Mouse (Mus musculus) bone marrow macrophage, adult 2 months (primary cell): ENCODE data around the gene Dnm3. TPM values are rescaled to one million over a fixed set of nuclear protein-coding genes. Genes with fewer than 3 reads are reported as not detected.

Experiments
- H3K27ac ChIP-seq: 2 replicates; pipeline ENCODE4 v1.5.1; 2012; ENCODE audit warnings: low read depth, low read length; ENCODE audit not compliant: insufficient read depth
- H3K4me1 ChIP-seq: 2 replicates; pipeline ENCODE4 v1.6.1; 2012; ENCODE audit warnings: low read length; ENCODE audit not compliant: control insufficient read depth, insufficient read depth
- H3K4me3 ChIP-seq: 2 replicates; pipeline ENCODE4 v1.5.1; 2012; ENCODE audit warnings: mild to moderate bottlenecking, low read length, moderate library complexity; ENCODE audit not compliant: insufficient read depth
- CTCF ChIP-seq: IDR thresholded peaks from 2 replicates; pipeline ENCODE4 v1.5.1; 2012; ENCODE audit warnings: low read depth, mild to moderate bottlenecking, low read length, moderate library complexity
- POLR2A ChIP-seq: IDR thresholded peaks from 2 replicates; pipeline ENCODE4 v1.6.1; 2012; ENCODE audit warnings: mild to moderate bottlenecking, low read depth, low read length, borderline replicate concordance
- polyA plus RNA-seq: library from polyadenylated mRNA; stranded (reverse); fragments of >200 nt; gene quantifications from 2 replicates; pipeline ENCODE4 v1.2.4, GENCODE M21; 2012; ENCODE audit not compliant: missing spikeins, insufficient read depth, insufficient read length

Gene Dnm3
- polyA plus RNA-seq, 1 experiment: 0.29 TPM

DNA sequence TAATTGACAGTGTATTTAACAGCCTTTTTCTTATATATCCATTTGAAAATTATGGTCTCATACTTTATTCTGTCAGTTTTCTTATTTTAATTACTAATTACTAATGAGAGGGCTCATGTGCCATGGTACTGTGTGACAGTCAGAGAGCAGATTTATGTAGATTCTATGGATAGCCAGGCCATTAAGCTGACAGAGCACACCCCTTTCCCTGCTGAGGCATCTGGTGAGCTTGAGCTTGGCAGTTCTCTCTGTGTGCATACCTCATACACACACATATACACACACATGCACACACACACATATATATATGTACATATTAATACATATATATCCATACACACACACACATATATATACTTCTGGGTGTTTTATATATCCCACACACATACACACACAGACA is 6.7 kb downstream of the Dnm3 start:
- Histone ChIP-seq H3K27ac (no peak overlapping the region), H3K4me1 (no peaks in the 10 kb centered on the region), H3K4me3 (no peak overlapping the region)
- no peak for TF ChIP-seq POLR2A
- TF ChIP-seq CTCF: no peak

GRCm38 (mm10) chr1:162469752-162470280 is 8.0 kb downstream of the Dnm3 start:
- no peaks in the 10 kb centered on the region for H3K4me1 ChIP-seq
- no peak for TF ChIP-seq CTCF
- no peak for TF ChIP-seq POLR2A
- H3K27ac ChIP-seq: no peak overlapping the region
- H3K4me3 ChIP-seq: no peak overlapping the region

DNA sequence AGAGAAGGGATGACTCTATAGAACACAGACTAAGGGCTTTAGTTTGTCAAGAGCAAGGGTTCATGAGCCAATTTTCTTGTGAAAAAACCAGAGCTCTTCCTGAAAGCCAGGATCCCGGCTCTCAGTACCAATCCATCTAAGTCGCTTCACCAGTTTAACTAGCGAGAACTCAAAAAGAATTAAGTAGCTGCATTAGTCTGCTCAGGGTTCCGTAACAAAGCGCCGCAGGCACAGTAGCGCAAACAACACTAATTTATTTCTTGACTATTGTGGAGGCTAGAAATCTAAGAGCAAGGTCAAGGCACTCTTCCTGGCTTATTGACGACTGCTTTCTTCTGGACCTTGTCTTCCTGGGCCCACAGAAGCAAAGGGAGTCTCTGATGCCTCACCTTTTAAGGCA is 14.2 kb downstream of the Dnm3 start:
- Histone ChIP-seq H3K4me3 (no peak overlapping the region), H3K27ac (no peak overlapping the region), H3K4me1 (no peaks in the 10 kb centered on the region)
- TF ChIP-seq POLR2A (no peak), CTCF (no peak)

- TF ChIP-seq POLR2A (no peak), CTCF (no peak)
- Histone ChIP-seq H3K27ac (no peak overlapping the region), H3K4me1 (no peaks in the 10 kb centered on the region), H3K4me3 (no peak overlapping the region)
Measured at GRCm38 (mm10) chr1:162458711-162459110, 19.1 kb downstream of the Dnm3 start.

DNA sequence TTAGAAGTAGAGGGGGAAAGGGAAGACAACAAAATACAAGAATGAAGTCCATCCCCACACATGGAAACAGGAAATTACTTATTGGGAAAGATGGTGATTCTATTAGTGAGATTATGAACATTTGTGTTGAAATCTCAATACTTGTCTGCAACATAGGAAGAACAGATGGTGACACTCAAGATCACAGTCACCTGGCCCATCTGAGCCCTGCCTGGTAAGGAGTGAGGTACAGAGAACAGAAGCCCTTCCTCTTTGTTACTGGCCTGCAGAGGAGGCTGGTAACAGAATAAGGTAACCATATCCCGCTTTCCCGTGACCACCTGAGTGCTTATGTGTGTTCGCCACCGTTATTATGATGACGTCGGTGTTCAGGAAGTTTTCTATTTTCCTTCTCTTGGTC is 21.0 kb downstream of the Dnm3 start:
- no peak overlapping the region for H3K27ac ChIP-seq
- H3K4me1 ChIP-seq: no peaks in the 10 kb centered on the region
- TF ChIP-seq CTCF (no peak), POLR2A (no peak)
- no peak overlapping the region for H3K4me3 ChIP-seq

- Histone ChIP-seq H3K4me3 (no peak overlapping the region), H3K27ac (no peak overlapping the region), H3K4me1 (no peaks in the 10 kb centered on the region)
- TF ChIP-seq POLR2A (no peak), CTCF (no peak)
Measured at GRCm38 (mm10) chr1:162456406-162456805, 21.4 kb downstream of the Dnm3 start.

GRCm38 (mm10) chr1:162453578-162453977 is 24.3 kb downstream of the Dnm3 start:
- H3K4me1 ChIP-seq: no peaks in the 10 kb centered on the region
- H3K4me3 ChIP-seq: no peak overlapping the region
- no peak overlapping the region for H3K27ac ChIP-seq
- TF ChIP-seq CTCF (no peak), POLR2A (no peak)

DNA sequence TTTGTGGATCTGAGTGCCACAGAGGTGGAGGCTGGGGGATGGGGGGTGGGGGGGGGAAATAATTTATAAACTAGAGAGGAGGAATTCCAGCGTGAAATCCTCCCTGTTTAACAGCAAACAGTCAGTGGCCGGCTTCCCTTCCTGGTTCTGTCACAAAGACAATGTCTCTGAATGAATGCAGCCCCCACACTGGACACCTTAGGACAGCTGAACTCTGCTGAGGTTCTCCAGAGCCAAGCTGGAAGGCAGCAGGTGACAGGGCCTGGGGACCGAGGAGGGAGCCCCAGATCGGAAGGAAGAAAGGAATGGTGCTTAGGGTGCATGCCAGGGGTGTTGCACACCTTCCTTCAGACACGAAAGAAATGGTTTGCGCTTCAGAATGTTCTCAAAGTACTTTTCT is 24.8 kb downstream of the Dnm3 start:
- TF ChIP-seq CTCF (no peak), POLR2A (no peak)
- Histone ChIP-seq H3K4me1 (no peaks in the 10 kb centered on the region), H3K4me3 (no peak overlapping the region), H3K27ac (no peak overlapping the region)

DNA sequence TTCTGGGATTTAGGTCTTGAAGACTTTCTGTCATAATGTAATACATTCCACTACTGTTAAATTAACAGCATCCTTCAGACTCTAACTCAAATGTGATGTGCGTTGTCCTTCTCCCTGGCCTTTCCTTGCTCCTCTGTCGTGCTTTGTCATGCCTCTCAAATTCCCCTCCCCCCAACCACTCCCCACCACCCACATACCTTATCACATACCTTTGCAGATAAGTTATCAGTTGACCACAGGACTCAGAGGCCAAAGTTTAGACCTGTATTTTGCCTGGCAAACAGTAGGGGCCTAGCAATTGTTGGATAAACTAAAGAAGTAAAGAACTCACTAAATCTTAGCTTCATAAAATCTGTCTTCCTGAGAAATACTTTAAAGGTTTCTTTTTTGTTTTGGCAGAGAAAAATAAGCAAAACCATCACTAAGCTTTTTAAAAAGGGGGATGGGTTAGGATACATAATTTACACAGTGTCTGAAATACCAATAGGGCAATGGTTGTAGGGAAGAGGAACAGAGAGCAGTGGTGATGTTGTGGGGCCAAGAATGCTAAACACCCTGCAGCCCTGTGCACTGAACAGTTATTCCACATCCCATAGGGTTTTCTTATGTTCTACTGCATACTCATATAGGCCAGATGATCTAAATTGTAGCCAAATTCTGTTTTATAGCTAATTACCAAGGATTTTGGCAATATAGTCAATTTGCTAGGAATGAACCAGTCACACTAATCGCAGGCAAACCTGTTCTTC is 28.5 kb downstream of the Dnm3 start:
- Histone ChIP-seq H3K4me3 (no peak overlapping the region), H3K4me1 (no peaks in the 10 kb centered on the region), H3K27ac (no peak overlapping the region)
- TF ChIP-seq POLR2A (no peak), CTCF (no peak)

- TF ChIP-seq POLR2A (no peak), CTCF (no peak)
- no peaks in the 10 kb centered on the region for H3K4me1 ChIP-seq
- no peak overlapping the region for H3K27ac ChIP-seq
- no peak overlapping the region for H3K4me3 ChIP-seq
Measured at GRCm38 (mm10) chr1:162444805-162445204, 33.0 kb downstream of the Dnm3 start.
